Mouse (Mus musculus) spleen, postnatal 10 days (tissue): ENCODE results near the gene Fbxo42.
"Not testable (repeated sequence)": the region's sequence is repeated elsewhere in the genome, so short reads cannot be mapped to it uniquely, and the experiment has no call there.

Experiments
- DNase-seq, 2 experiments: peaks; one replicate each; pipeline ENCODE4 v3.0.0; 2021 to 2022; ENCODE audit warnings: low spot score in 2 of 2

Gene Fbxo42

GRCm38 (mm10) chr4:141136126-141136525 lies 11.6 kb upstream of the Fbxo42 start:
- DNase-seq = no peak

- not testable (repeated sequence) for DNase-seq
Measured at GRCm38 (mm10) chr4:141137740-141138139, 10.0 kb upstream of the Fbxo42 start.

- no peak for DNase-seq
Measured at GRCm38 (mm10) chr4:141138425-141139115, 9.1 kb upstream of the Fbxo42 start.

DNA sequence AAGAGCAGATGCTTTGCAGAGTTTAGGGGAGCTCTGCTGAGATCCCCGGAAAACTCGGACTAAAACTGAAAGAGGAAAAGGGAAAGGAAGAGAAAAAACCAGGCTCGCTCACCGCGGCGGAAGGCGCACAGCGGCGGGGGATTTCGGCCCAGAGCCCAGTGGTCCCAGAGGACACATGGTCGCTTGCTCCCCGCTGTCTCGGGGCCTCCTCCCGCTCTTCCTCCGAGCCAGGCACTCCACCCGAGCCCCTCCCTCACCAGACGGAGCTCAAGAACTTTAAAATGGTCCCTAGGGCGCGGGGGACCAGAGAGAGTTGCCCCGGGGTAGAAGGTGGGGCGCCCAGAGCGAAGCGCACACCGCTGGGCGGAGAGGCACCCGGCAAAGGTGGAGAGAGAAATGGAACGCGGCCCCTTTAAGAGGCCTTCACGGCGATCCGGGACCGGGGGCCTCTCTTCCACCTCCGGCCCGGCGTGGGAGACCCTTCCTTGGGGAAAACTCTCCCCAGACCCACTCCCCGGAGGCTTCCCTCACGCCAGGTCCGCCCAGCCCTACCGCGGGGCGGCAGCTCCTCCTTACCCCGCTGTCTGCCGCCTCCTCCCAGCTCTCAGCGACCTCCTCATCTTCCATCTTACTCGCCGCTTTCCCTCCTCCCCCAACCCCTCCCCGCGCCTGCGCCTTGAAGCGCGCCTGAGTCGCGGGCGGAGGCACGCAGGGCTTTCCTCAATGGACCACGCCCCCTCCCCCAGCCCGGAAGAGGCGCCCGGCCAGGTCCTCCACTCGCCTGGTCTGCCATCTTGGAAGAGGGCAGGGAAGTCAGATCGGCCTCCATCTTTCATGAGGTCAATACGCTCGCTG lies 8.4 kb upstream of the Fbxo42 start, which contains the start of gene Szrd1:
TSS of gene Szrd1 (minus strand) at position 660 of the 855 bp plus-strand sequence.
- DNase-seq = peak; percentile 96 to 99

DNA sequence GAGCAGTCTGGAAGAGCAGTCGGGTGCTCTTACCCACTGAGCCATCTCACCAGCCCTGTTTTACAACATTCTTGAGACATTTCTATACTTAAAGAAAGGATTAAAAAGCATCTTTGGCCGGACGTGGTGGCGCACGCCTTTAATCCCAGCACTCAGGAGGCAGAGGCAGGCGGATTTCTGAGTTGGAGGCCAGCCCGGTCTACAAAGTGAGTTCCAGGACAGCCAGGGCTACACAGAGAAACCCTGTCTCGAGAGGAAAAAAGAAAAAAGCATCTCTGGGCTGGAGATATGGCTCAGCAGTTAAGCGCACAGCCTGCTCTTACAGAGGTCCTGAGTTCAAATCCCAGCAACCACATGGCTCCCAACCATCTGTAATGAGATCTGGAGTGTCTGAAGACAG lies 7.4 kb upstream of the Fbxo42 start:
- DNase-seq = not testable (repeated sequence)

DNA sequence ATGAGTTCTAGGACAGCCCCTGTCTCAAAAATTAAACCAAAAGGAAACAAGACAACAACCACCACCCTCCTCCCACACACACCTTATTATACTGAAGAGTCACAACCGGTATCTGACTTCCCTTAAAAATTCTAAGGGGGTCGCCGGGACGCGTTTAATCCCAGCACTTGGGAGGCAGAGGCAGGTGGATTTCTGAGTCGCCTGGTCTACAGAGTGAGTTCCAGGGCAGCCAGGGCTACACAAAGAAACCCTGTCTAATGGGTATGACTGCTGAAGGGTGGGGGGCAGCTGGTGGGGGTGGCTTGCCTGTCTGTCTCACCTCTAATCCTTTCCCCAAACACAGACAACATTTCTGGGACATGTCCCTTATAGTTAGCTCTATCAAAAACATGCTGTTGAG lies 6.7 kb upstream of the Fbxo42 start:
- no peak for DNase-seq

GRCm38 (mm10) chr4:141142285-141142811 lies 5.4 kb upstream of the Fbxo42 start:
- peak; percentile 72 to 86 for DNase-seq

GRCm38 (mm10) chr4:141145124-141145523 lies 2.6 kb upstream of the Fbxo42 start:
- DNase-seq = not testable (repeated sequence)

DNA sequence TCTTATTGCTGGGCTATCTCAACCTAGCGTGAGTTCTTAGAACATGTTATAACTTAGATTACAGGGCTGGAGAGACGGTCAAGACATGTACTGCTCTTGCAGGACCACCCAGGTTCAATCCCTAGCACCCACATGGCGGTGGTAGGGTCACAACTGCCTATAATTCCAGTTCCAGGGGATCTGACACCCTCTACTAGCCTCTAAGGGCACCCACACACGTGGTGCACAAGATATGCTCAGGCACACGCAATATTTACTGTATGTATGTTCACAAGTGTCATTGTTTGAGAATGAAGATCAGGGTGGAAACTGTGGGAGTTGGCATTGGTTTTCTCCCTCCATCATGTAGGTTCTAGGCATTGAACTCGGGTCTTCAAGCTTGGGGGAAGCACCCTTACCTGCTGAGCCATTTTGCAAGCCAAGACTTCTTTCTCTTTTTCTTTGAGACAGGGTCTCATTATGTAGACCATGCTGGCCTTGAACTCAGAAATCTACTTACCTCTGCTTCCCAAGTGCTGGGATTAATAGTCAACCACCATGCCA lies 1.2 kb upstream of the Fbxo42 start:
- no peak for DNase-seq

- DNase-seq = peak; percentile 73 to 75
Measured at GRCm38 (mm10) chr4:141148009-141148801, 492 bp downstream of the Fbxo42 start.

DNA sequence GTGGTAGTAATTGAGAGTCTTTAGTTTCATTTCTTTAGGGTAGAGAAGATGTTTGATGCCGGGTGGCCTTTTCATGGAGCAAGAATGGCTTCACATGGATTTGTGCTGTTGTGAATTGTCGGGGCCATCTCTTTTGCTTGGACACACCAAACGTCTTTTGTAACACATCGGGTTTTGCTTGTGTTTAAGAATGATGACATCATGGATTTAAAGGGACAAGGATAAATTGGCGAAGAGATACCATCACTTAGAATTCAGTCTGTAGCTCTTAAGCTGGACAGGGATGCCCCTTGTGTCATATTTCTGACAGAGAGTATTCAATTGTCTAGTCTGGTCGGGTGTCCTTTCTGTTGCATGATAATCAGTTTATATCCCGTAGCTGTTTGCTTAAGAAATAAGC lies 1.4 kb downstream of the Fbxo42 start:
- no peak for DNase-seq

DNA sequence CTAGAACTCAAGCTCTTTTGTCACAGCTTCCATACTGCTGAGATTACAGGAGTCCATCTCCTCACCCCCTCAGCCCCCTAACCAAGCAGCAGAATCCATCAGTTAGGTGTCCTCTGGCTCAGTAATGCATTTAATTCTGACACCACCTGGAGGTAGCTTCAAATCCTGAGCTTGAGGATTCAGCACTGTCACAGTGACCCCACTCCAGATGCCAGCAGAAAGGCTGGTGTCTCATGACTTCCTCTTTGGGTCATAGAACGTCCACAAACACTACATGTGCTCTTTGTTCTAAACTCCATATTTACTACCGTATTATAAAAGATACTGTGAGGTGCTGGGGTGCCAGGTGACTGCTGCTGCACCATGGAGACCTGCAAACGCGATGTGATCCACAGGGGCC lies 9.8 kb downstream of the Fbxo42 start:
- no peak for DNase-seq

GRCm38 (mm10) chr4:141158609-141159008 lies 10.9 kb downstream of the Fbxo42 start:
- DNase-seq = no peak

DNA sequence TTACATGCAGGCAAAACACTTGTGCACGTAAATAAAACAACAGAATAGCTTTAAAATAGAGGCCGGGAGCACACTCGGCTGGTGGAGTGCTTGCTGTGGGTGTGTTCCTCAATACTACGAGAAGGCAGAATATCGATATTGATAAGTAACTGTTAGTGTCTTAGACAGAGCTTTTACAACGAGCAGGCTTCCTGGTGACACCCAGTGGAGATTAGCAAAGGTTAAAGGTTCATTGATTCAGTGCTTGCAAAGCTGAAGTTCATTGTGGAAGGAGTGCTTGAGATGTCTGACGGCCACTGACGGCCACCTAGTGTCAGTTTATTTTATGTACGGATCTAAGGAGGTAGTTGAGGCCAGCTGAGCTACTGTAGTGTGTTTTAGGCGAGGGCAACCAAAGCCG lies 11.4 kb downstream of the Fbxo42 start:
- DNase-seq = no peak

DNA sequence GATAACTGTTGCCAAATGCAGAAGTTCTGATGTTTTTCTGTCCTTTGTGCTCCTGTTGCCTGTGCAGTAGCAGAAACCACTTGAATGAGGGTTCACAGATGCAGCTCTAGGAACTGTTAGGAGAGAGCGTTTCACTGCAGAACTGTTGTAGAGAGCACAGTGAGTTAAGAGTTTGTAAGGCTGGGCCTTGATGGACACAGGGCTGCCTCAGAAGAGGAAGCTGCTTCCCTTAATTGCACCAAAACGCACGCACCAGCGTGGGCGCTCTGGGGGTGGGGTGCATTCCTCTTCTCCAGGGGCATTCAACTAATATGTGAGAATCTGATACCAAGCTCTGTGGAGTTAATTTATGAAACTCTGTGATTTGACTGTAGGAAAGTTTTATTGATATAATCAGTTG lies 12.0 kb downstream of the Fbxo42 start:
- no peak for DNase-seq

- DNase-seq = no peak
Measured at GRCm38 (mm10) chr4:141160193-141160592, 12.5 kb downstream of the Fbxo42 start.

DNA sequence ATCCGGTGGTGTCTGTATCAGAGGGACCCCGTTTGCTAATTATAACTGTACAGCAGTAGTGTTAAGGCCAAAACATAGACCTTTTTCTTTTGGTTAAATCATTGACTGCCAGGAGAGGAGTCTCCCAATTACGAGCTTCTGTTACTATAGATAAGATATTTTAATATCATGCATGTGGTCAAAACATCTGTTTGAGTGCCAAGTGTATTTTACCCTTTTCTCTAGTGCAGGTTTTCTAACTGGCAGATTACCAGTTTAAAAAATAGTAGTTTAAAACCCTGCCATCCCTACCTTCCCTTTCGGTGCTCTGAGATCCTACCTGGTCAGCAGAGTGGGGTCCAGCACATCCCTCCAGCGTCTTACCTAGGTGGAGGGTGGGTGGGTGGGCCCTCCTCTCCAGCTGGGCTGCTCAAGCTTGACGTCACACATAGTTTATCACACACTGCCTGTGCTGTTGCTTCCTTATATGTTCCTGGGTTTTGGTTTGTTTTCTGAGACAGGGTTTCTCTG lies 14.0 kb downstream of the Fbxo42 start:
- peak in 1 of 2 experiments; percentile 36 for DNase-seq

- DNase-seq = no peak
Measured at GRCm38 (mm10) chr4:141163729-141164128, 16.0 kb downstream of the Fbxo42 start.

DNA sequence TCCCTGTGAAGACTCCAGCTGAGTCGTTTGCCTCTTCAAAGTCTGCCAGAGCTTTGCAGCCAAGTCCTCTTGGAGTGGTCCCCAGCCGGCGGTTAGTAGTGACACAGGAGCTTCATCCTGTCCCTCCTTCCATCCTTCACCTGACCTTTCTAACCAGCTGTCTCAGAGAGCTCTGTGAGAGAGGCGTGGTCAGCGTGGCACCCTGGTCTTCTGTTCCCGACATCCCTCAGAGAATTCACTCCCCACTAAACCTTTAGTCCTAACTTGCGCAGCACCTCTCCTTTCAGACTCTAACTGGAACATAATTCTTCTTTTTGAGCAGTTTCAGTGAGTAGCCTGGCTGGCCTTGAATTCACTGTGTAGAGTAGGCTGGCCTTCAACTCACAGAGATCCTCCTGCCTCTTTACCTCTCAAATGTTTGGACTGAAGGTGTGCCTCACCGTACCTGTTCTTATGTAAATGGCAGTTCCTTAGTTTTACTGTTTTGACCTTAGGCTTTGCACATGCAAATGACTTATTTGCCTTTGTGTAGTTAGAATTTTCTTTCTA lies 18.1 kb downstream of the Fbxo42 start:
- no peak for DNase-seq

DNA sequence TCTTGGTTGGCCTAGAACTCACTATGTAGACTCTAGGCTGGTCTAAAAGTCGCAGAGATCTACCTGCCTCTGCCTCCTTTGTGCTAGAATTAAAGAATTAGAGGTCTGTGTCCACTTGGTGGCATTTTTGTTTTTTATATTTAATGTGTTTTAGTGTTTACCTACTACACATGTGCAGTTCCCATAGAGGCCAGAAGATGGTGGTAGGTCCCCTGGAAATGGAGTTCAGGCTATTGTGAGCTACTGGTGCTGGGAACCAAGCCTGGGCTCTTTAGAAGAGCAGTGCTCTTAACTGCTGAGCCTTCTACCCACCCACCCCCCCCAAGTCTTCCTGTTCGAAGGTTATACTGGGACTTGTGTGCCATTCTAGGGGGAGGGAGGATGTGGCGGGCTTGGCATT lies 19.4 kb downstream of the Fbxo42 start:
- DNase-seq = no peak

DNA sequence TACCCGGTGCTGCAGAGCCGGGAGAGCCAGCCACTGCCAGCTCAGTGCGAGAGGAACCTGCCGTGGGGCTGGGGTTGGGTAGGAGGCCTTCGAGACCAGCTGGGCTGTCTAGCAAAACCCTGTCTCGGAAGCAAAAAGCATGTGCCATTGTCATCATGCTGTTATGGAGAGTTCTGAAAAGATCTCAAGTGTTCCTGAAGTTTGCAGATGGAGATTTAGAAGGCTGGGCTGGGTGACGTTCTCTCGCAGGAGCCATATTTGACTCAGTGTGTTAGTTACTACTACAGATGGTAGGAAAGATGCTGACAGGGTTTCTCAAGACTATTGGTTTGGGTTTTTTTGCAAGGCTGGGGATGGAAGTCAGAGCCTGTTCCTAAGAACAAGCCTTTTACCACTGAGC lies 24.4 kb downstream of the Fbxo42 start:
- no peak for DNase-seq
